Mouse (Mus musculus) neural tube, embryonic 11.5 days (tissue): ENCODE results near the gene Hic1. TPM values are rescaled to one million over a fixed set of nuclear protein-coding genes. Genes with fewer than 3 reads are reported as not detected.

Source experiments
- ATAC-seq: fragments of 200-750 bp; cut with Nextera tagmentation; 2 replicates; pipeline ENCODE4 v1.8.0; 2017; ENCODE audit warnings: moderate number of reproducible peaks, mild to moderate bottlenecking, moderate TSS enrichment, moderate library complexity; ENCODE audit not compliant: insufficient read depth, low FRiP score, low TSS enrichment
- DNase-seq: peaks from one replicate; pipeline ENCODE4 v3.0.0-alpha.2; 2015; ENCODE audit warnings: low spot score
- H3K27ac ChIP-seq: fragments of 300-500 bp; sonication (generic); 2 replicates; pipeline ENCODE4 v1.5.1; 2014; ENCODE audit warnings: low read depth, mild to moderate bottlenecking, low read length
- H3K27me3 ChIP-seq: fragments of 300-500 bp; sonication (generic); 2 replicates; pipeline ENCODE4 v1.6.1; 2014; ENCODE audit warnings: mild to moderate bottlenecking, low read length, mixed read lengths; ENCODE audit not compliant: control insufficient read depth, insufficient read depth
- H3K36me3 ChIP-seq: fragments of 300-500 bp; sonication (generic); 2 replicates; pipeline ENCODE4 v1.6.1; 2014; ENCODE audit warnings: mild to moderate bottlenecking, low read length, moderate library complexity, mixed read lengths; ENCODE audit not compliant: control insufficient read depth, insufficient read depth
- H3K4me1 ChIP-seq: fragments of 300-500 bp; sonication (generic); 2 replicates; pipeline ENCODE4 v1.6.1; 2014; ENCODE audit warnings: low read length, mixed read lengths; ENCODE audit not compliant: control insufficient read depth, insufficient read depth
- H3K4me2 ChIP-seq: fragments of 300-500 bp; sonication (generic); 2 replicates; pipeline ENCODE4 v1.6.1; 2014; ENCODE audit warnings: low read depth, mild to moderate bottlenecking, moderate library complexity
- H3K4me3 ChIP-seq: fragments of 300-500 bp; sonication (generic); 2 replicates; pipeline ENCODE4 v1.5.1; 2014; ENCODE audit warnings: low read depth, low read length
- H3K9ac ChIP-seq: fragments of 300-500 bp; sonication (generic); 2 replicates; pipeline ENCODE4 v1.6.1; 2014; ENCODE audit warnings: mild to moderate bottlenecking, low read length
- H3K9me3 ChIP-seq: fragments of 300-500 bp; sonication (generic); 2 replicates; pipeline ENCODE4 v1.6.1; 2016; ENCODE audit warnings: low read length; ENCODE audit not compliant: control insufficient read depth
- WGBS: fragments of 180-500 bp; shearing (Covaris S2); extraction: QIAGEN DNeasy Blood & Tissue Kit; methylation state at CpG from one replicate; pipeline ENCODE4 v1.1.7; 2014; 5-methylcytosine and 5-hydroxymethylcytosine counted together
- polyA plus RNA-seq: library from polyadenylated mRNA; unstranded; fragments of >200 nt; fragmentation: Nextera tagmentation; extraction: Ambion mirVana; gene quantifications from 2 replicates; pipeline ENCODE4 v1.2.1, GENCODE M21; 2014

Gene Hic1
- polyA plus RNA-seq, 1 experiment from 2014 or later, result 4.1 TPM

DNA sequence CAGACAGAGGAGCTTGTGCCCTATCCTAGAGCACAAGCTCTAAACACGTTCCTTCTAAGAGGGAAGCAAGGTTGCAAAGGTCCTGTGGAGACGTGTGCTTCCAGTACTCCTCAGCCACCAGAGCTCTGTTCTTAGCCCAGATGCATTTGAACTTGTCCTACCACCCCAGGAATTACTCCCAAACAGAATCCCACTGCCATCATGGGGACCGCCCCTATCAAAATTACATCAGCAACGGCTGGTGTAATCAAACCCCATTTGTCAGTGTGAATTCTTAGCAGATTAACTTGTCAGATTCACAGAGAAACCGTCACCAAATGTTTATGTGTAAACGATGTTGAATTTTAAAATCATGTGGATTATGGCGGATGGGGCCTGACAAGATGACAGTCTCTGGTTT lies 8.4 kb downstream of the Hic1 start:
- Histone ChIP-seq H3K36me3 (peaks cover 9% of the 10 kb centered on the region), H3K4me1 (peaks cover 5% of the 10 kb centered on the region), H3K4me2 (no peak overlapping the region), H3K27me3 (peaks cover 27% of the 10 kb centered on the region), H3K4me3 (no peak overlapping the region), H3K9ac (no peak overlapping the region), H3K9me3 (no peaks in the 10 kb centered on the region), H3K27ac (no peak overlapping the region)
- DNase-seq (no peak), ATAC-seq (no peak)
- WGBS, result 87% methylated on average over 7 of the region's 7 CpGs

- 54% methylated on average over 2 of the region's 2 CpGs for WGBS
- Histone ChIP-seq H3K9ac (no peak overlapping the region), H3K27ac (no peak overlapping the region), H3K4me3 (no peak overlapping the region), H3K36me3 (peaks cover 9% of the 10 kb centered on the region), H3K4me2 (no peak overlapping the region), H3K4me1 (no peaks in the 10 kb centered on the region), H3K27me3 (peaks cover 13% of the 10 kb centered on the region), H3K9me3 (no peaks in the 10 kb centered on the region)
- ATAC-seq (no peak), DNase-seq (no peak)
These were observed 9.8 kb downstream of the Hic1 start for GRCm38 (mm10) chr11:75159564-75159963.

- Histone ChIP-seq H3K27ac (no peak overlapping the region), H3K9me3 (no peaks in the 10 kb centered on the region), H3K36me3 (peaks cover 6% of the 10 kb centered on the region), H3K27me3 (peaks cover 2% of the 10 kb centered on the region; the same call in 1 of the 2 replicates), H3K9ac (no peak overlapping the region), H3K4me3 (no peak overlapping the region), H3K4me2 (no peak overlapping the region), H3K4me1 (no peaks in the 10 kb centered on the region)
- DNase-seq (no peak), ATAC-seq (no peak)
- 94% methylated on average over 14 of the region's 14 CpGs for WGBS
These were observed 10.9 kb downstream of the Hic1 start for GRCm38 (mm10) chr11:75158432-75158831.

DNA sequence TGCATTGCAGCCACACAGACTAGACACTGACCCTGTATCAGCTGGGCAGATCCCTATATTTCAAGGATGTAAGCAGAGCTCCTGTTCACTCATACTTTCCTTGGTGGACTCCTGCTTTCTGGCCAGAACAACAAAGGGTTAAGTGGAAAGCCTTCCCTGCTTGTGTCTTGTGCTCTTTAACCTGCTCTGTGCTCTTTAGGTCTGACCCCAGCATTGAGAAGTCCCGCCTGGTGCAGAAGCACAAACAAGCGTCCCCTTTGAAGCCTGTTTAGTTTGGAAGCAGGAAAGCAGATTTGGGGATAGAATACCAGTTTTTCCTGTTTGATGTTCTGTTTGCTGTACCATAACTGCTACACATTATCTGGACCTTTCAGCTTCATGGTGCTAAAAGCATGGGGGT lies 11.4 kb downstream of the Hic1 start:
- no peak for ATAC-seq

GRCm38 (mm10) chr11:75157037-75157436 lies 12.3 kb downstream of the Hic1 start:
- ATAC-seq, result no peak
- Histone ChIP-seq H3K9me3 (no peaks in the 10 kb centered on the region), H3K27ac (no peak overlapping the region), H3K4me1 (no peaks in the 10 kb centered on the region), H3K4me2 (no peak overlapping the region), H3K36me3 (no peaks in the 10 kb centered on the region; the same call in 1 of the 2 replicates), H3K27me3 (no peaks in the 10 kb centered on the region), H3K4me3 (no peak overlapping the region), H3K9ac (no peak overlapping the region)
- DNase-seq, result no peak
- 59% methylated on average over 4 of the region's 4 CpGs for WGBS

More for the DNA sequence above, 11.4 kb downstream of the Hic1 start:
- DNase-seq, result no peak
- Histone ChIP-seq H3K4me2 (no peak overlapping the region), H3K27me3 (no peaks in the 10 kb centered on the region), H3K36me3 (peaks cover 3% of the 10 kb centered on the region; the same call in 1 of the 2 replicates), H3K4me1 (no peaks in the 10 kb centered on the region), H3K4me3 (no peak overlapping the region), H3K27ac (no peak overlapping the region), H3K9ac (no peak overlapping the region), H3K9me3 (no peaks in the 10 kb centered on the region)
- WGBS, result 53% methylated on average over 2 of the region's 2 CpGs

- no peak overlapping the region for H3K4me2 ChIP-seq
- no peak overlapping the region for H3K27ac ChIP-seq
- H3K4me3 ChIP-seq, result no peak overlapping the region
- WGBS, result 80% methylated on average over 5 of the region's 5 CpGs
- H3K4me1 ChIP-seq, result no peaks in the 10 kb centered on the region
- no peak overlapping the region for H3K9ac ChIP-seq
- no peaks in the 10 kb centered on the region for H3K9me3 ChIP-seq
- no peak for DNase-seq
- no peaks in the 10 kb centered on the region; the same call in 1 of the 2 replicates for H3K36me3 ChIP-seq
- ATAC-seq, result no peak
- H3K27me3 ChIP-seq, result no peaks in the 10 kb centered on the region
These were observed 12.9 kb downstream of the Hic1 start for GRCm38 (mm10) chr11:75156416-75156815.

GRCm38 (mm10) chr11:75155985-75156384 lies 13.3 kb downstream of the Hic1 start:
- no peak overlapping the region for H3K4me3 ChIP-seq
- H3K4me2 ChIP-seq, result no peak overlapping the region
- no peak overlapping the region for H3K27ac ChIP-seq
- H3K27me3 ChIP-seq, result no peaks in the 10 kb centered on the region
- DNase-seq (no peak), ATAC-seq (no peak)
- H3K9me3 ChIP-seq, result no peaks in the 10 kb centered on the region
- H3K4me1 ChIP-seq, result no peaks in the 10 kb centered on the region
- no peak overlapping the region for H3K9ac ChIP-seq
- 74% methylated on average over 6 of the region's 6 CpGs for WGBS
- H3K36me3 ChIP-seq, result no peaks in the 10 kb centered on the region; the same call in 1 of the 2 replicates

DNA sequence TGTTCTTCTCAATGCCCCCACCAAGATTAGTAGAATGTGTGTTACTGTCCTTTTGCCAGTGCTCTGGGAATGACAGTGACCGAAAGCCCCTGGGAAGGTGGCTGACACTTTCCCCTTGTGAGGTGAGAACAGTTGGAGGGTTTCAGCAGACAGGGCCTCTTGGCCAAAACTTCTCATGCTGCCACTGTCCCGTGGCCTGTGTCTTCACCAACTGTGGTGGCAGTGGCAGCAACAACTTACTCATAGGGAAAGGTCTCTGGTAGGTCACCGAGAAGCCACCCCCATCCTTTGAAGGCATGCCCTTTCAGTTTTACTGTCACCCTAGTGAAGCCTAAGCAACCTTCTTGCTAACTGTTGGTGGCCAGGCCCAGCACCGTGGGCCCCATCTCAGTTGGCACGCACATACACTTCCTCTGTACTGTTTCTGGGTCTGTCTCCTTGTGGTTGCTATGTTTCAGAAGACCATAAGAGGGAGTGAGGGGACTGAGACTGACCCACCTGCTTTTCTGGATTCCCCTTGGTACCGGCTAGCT lies 15.2 kb downstream of the Hic1 start:
- no peak for ATAC-seq
- H3K4me3 ChIP-seq, result no peak overlapping the region
- peaks cover 2% of the 10 kb centered on the region; the same call in 1 of the 2 replicates for H3K36me3 ChIP-seq

More for the DNA sequence above, 15.2 kb downstream of the Hic1 start:
- WGBS, result 83% methylated on average over 6 of the region's 6 CpGs
- Histone ChIP-seq H3K27me3 (no peaks in the 10 kb centered on the region), H3K9ac (no peak overlapping the region), H3K27ac (no peak overlapping the region), H3K4me1 (no peaks in the 10 kb centered on the region), H3K4me2 (no peak overlapping the region), H3K9me3 (no peaks in the 10 kb centered on the region)
- no peak for DNase-seq
